Mouse (Mus musculus) urinary bladder, adult 2 months (tissue): ENCODE results near the gene S100a1. TPM values are rescaled to one million over a fixed set of nuclear protein-coding genes. Genes with fewer than 3 reads are reported as not detected.
A peak's percentile ranks its signal among the peaks of the same experiment; 100 is the strongest.

Source experiments
- DNase-seq: peaks from one replicate; pipeline ENCODE4 v3.0.0; 2022; ENCODE audit warnings: low spot score
- polyA plus RNA-seq: library from polyadenylated mRNA; depleted of rRNA; stranded (reverse); fragments of >200 nt; gene quantifications from 2 replicates; pipeline ENCODE4 v1.2.3, GENCODE M21; 2012

S100a1 gene
- polyA plus RNA-seq, 1 experiment, result 865 TPM

- no peak for DNase-seq
These were observed 1.9 kb downstream of the S100a1 start for GRCm38 (mm10) chr3:90512276-90512675.

DNA sequence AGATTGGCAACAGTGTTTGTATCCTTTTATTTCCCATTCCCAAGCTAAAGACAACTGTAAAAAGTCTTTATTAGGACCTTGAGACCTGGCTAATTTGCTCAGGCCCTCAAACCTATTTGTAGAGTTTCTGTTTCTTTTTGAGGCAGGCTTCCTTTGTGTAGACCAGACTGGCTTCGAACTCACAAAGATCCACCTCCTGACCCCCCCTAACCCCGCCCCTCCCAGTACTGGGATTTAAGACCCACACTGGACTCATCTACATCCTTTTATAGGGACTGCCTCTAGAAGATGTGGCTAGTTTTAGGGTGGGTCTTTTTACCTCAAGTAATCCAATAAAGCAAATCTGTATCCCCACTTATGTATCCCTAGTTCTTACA is 4.5 kb downstream of the S100a1 start:
- no peak for DNase-seq

- DNase-seq, result peak; percentile 98
These were observed 5.0 kb downstream of the S100a1 start, which contains the start of gene Chtop for GRCm38 (mm10) chr3:90508950-90509746. TSS of gene Chtop (minus strand) at chr3:90509498.

GRCm38 (mm10) chr3:90508287-90508949 is 5.8 kb downstream of the S100a1 start:
- DNase-seq, result no peak

DNA sequence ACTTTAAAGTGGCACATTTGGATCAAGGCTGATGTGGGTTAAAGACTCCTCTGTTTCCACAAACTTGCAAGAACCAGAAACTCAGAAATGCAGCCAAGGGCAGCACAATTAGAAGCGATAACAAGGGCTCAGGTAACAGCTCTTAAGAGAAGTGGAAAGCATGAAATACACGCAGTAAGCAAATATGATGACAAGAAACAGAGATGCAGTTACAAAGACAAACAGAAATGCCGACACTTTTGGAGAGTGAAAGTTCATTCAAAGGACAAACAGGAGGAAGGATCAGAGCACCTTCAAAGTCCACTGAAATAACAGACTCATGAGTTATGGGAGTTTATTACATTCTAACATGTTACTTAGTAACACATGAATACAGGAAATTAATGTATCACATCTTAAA is 7.8 kb downstream of the S100a1 start:
- no peak for DNase-seq

DNA sequence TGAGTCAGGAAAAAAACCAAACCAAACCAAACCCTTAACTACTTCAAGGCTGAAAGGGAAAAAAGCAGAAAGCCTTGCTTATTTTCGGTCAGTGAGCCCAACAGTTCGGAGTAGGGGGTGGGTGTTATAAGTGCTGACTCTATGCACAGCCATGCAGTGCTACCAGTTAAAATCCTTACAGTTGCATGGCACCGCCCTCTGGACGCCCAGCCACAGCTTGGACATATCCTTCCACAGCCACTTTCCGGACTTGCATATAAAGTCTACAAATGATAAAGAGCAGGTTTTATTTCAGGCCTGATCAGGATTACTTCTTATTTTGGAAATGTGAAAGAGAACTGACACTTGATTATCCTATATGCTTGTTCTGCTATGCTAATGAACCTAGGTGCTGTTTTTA is 9.0 kb downstream of the S100a1 start:
- DNase-seq, result no peak

DNA sequence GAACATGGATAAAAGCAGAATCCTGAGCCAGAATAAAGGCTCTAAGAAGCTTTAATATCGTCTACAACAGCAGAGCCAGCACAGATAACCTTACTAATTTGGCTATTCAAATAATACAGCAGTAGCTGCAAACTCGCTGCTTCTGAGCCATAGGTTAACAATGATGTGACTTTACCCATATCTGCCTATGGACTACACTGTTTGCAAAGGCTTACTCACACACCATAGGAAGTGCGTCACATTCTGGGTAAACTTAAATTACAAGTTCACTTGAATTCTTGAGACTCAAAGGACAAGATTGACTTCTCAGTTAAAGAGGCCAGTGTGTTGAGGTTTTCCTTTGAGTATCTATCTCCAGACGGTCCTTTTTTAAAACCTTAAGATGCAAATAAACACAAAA is 10.7 kb downstream of the S100a1 start:
- no peak for DNase-seq

DNA sequence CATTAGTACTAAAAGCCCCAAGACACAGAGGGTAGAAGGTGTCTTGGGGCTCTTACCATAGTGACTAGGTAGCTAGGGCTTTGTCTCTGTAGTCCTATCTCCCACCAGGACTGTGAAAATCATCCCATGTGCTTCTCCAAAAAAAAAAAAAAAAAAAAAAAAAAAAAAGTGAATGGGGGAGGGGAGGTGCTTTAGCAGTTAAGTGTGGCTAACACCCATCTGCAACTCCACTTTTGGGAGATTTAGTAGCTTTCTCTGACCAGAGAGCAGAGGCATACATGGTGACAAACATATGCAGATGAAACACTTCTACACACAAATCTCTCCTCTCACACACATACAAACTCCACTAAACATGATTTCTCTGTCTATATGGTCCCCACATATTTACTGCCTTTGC is 16.6 kb downstream of the S100a1 start:
- no peak for DNase-seq

DNA sequence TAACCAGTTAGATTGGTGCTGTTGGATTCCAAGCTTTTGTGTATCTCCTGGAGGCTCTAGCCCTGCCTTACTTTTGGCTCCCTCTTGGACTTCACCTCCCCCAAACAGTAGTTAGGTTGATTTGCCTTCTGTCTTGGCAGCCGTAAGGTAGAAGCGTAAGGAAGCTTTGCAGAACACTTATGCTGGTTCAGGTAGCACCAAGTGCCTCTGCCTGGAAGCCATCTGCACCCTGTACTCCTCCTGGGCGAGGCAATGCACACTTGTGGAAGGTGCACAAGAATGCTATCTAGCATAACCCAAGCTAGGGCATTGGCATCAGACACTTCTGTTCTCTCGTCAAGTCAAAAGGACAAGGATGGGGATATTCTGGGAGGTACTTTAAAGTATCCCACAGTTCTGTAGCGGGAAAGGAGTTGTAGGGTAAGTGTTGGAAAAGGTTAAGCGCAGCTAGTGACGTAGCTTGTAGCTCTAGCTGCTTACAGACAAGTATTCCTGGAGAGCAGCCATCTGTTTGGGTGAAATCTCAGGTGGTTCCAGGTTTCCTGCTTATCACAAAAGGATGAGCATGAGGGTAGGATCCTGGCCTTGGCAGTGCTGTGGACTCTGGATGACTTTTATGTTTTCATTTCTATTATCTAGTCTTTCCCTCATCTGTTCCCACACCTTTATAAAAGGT is 18.2 kb downstream of the S100a1 start:
- DNase-seq, result no peak

- DNase-seq, result no peak
These were observed 20.2 kb downstream of the S100a1 start for GRCm38 (mm10) chr3:90493831-90494540.

DNA sequence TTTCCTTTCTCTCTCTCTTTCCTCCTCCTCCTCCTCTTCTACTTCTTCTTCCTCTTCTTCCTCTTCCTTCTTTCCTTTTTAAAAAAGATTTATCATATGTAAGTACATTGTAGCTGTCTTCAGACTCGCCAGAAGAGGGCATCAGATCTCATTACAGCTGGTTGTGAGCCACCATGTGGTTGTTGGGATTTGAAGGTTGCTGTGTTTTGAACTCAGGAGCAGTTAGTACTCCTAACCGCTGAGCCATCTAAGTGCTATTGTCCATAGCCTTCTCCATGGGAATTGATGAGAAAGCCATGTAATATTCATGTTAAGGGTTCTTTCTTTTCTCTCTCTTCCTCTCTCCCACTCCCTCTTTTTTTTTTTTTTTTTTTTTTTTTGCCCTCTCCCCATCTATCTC is 22.8 kb downstream of the S100a1 start:
- no peak for DNase-seq

GRCm38 (mm10) chr3:90490696-90491256 is 23.4 kb downstream of the S100a1 start, which contains the start of gene Snapin:
TSS of gene Snapin (minus strand) at chr3:90491033.
- peak; percentile 96 for DNase-seq

DNA sequence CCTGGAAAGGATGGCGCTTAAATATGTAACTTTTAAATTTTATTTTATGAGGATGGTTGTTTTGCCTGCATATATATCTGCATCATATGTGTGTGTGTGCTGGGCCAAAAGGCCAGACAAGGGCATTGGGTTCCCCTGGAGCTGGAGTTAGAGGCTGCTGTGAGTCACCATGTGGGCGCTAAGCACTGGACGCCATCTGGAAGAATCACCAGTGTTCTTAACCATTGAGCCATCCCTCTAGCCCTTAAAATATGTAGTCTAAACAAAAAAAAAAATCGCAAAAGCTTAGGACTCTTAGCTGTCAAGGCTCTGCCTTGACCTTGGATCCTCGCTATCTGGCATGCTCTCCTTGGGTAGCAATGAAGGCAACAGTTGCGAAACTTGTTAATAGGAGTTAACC is 25.6 kb downstream of the S100a1 start:
- no peak for DNase-seq

DNA sequence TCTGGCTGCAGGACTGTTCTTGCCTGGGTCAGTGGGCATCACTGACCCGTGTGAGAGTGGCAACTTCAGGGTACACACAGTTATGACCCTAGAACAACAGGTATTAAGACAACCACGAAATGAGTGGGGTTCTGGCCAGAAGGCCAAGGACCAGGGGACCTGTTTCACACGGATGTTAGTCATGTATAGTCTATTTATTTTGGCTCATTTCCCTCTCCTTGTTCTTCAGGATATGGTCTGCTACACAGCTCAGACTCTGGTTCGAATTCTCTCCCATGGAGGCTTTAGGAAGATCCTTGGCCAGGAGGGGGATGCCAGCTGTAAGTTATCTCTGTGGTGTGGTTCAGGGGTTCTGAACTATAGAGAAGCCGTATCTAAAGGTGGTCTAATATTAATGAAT is 27.2 kb downstream of the S100a1 start:
- no peak for DNase-seq

DNA sequence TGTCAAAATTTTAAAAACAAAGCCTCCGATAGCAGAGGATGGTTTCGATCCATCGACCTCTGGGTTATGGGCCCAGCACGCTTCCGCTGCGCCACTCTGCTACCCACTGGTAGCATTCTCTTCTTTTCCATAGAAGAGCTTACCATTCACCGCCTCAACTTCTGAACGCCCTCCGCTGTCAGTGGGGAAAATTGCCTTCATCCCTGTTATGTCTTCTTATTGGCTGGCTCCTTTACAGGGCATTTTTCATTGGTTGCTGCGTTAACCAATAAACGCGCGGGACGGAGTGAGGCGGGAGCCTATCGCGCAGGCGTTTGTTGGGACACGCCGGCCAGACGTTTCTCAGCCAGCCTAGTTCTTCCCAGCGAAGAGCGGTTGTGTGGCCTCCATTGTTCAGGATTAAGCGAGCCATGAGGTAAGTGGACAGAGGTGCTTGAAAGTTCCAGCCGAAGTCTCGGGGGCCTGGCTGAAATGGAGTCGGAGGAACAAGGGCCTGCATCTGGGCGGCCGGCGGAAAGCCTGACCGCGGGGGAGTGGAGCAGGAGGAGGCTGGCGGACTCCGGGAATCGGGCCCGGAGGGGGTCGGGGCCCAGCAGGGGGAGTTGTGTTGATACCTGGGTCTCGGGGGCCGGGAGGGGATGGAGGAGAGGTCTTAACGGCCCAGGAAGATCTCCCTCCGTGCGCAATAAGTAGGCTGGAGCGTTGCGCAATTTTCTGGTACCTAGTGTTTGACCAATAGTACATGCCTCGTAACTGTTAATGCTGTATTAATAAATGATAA is 38.2 kb downstream of the S100a1 start, which contains the start of gene Ilf2:
Gene Ilf2, plus strand, starts transcription at position 296 of the 781 bp plus-strand sequence.
- DNase-seq, result peak; percentile 88

DNA sequence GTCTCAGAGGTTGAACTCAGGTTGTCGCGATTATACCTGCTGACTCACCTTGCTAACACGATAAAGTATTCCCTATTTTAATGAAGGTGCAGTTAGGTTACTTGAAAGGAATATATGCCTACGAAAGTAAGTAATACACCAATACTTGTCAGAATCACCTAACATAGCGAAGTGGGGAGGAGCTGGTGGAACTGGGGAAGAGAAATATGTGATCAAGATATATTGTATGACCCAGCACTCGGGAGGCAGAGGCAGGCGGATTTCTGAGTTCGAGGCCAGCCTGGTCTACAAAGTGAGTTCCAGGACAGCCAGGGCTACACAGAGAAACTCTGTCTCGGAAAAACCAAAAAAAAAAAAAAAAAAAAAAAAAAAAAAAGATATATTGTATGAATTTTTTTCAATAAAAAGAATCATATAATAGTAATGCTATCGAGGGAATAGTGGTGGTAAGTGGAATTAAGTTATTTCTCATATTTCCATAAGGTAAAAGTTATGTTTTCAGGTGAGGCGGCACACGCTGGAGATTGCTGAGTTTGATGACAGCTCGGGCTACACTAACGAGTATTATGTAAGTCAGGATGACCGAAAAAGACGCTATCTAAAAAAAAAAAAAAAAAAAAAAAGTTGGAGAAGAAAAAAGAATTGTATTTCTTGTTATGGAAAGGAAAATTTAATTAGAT is 38.9 kb downstream of the S100a1 start:
- no peak for DNase-seq

DNA sequence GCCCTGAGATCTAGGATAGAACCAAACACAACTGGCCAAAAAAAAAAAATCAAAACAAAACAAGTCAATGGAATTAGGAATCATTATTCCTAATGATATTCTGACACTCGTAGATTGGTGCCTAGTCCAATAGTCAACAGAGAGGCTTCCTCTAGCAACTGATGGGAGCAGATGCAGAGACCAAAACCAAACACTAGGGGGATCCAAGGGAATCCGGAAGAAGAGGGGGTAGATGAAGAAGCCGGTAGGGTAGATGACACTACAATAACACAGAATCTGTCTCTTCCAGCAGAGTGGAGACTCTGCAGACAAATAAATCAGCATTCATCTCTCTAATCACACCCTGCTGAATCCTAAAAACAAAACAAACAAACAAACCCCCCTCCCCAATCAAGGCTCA is 42.0 kb downstream of the S100a1 start:
- DNase-seq, result no peak

- DNase-seq, result no peak
These were observed 46.4 kb downstream of the S100a1 start for GRCm38 (mm10) chr3:90467618-90468300.

DNA sequence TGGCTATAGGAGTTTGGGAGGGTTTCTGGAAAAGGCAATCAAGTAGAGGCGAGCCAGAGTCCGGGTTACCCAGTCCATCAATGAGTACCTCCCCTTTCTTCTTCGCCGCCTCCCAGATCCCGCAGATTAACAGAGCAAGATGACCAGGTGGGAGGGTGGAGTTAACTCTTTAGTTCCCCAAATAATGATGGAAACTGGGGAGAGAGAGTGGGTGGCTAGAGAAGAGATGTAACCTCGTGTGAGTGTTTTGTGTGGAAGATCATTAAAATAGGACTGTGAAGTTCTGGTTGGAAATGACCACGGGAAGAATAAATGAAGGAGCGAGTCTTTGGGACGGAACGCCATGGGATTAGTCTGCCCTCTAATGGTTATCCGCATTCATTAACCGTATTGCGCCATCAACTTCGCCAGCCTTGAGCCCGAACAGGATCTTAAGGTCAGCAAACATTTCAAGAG is 47.9 kb downstream of the S100a1 start:
- no peak for DNase-seq
